Mouse (Mus musculus): ENCODE data around the gene Gemin5. TPM values are rescaled to one million over a fixed set of nuclear protein-coding genes. Genes with fewer than 3 reads are reported as not detected.

Gemin5 gene
- total and polyA plus RNA-seq, 3 experiments: 3.2 to 9.3 (median 9.1) TPM

DNA sequence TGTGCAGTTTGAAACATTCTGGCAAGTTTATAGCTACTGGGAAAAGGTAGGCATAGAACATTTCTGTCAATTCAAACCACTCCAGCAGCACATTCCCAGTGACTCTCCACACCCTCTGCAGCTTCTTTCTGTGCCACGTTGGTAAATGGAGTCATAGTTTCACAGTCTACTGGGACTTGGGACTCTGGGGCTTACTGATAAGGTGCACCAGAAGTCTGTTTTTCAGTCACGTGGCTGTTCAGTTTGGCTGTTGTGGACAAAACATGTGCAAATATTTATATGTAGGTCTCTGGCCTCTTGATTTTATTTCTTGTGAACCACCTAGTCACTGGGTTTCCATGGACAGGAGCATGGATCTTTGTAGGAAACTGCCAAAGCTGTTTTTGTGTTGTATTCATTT, 40.8 kb downstream of the Gemin5 start:
- 60% methylated on average over 2 of the region's 2 CpGs for WGBS
- no peaks in the 10 kb centered on the region for H3K79me2 ChIP-seq (replicated peaks; ENCODE audit: control insufficient read depth, insufficient read depth, low read length)
- no peaks in the 10 kb centered on the region; the same call in 1 of the 2 replicates for H3K36me3 ChIP-seq (ENCODE audit: control insufficient read depth, insufficient read depth, low read length)
- H3K27me3 ChIP-seq (ENCODE audit: control insufficient read depth, insufficient read depth, low read length): no peaks in the 10 kb centered on the region
- no peak overlapping the region for H3K4me3 ChIP-seq
- H3K9ac ChIP-seq (ENCODE audit: low read depth, low read length): no peak overlapping the region
- H3K27ac ChIP-seq: no peak overlapping the region
- TF ChIP-seq EP300 (IDR thresholded peaks at IDR 0.05; ENCODE audit: insufficient read depth, low read depth, low read length): no peak
- TF ChIP-seq POLR2A (IDR thresholded peaks at IDR 0.05; ENCODE audit: insufficient read depth, low read depth, low read length): no peak
- no peak for TF ChIP-seq CTCF (IDR thresholded peaks at IDR 0.05)
- no peak for DNase-seq
- intact Hi-C loops (cut with DNase I): no loop called here
- H3K4me1 ChIP-seq (ENCODE audit: control insufficient read depth, insufficient read depth, low read length): peaks cover 3% of the 10 kb centered on the region; the same call in 1 of the 2 replicates

DNA sequence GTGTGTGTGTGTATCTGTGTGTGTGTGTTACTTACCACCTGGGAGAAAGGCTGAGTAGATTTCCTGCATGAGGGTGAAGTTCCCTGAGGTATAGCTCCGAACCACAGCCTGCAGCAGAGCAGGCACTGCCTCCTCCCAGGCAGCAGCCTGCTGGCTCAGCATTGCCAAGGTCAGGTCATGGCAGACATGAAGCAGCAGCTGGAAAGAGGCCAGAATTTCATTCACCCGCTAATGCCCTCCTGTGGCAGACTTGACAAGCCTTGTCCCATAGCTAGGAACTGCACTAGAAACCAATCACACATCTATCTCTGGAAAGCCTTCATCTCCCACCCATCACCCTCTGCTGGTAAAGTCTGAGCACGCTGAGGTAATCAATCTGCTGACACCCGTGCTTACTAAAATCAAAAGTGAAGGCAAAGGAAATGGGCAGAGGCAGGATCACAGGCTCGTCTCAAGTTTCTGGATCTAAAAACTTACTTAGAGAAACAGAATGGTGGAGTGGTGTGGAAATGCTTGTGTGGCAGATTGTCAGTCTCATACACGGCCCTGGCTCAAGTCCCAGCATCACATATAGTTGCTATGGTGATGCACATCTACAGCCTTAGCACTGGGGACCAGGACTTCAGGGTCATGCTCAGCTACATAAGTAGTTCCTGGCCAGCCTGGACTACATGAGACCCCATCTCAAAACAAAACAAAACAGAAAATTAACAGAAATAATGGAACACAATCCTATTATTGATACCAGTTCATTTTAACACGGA, 41.8 kb downstream of the Gemin5 start:
- WGBS: 53% methylated on average over 7 of the region's 7 CpGs
- H3K36me3 ChIP-seq (ENCODE audit: control insufficient read depth, insufficient read depth, low read length): no peaks in the 10 kb centered on the region; the same call in 1 of the 2 replicates
- H3K79me2 ChIP-seq (replicated peaks; ENCODE audit: control insufficient read depth, insufficient read depth, low read length): no peaks in the 10 kb centered on the region
- no peak overlapping the region for H3K9ac ChIP-seq (ENCODE audit: low read depth, low read length)
- no peak overlapping the region for H3K4me3 ChIP-seq
- TF ChIP-seq EP300 (IDR thresholded peaks at IDR 0.05; ENCODE audit: insufficient read depth, low read depth, low read length): 0 out of 2 replicates have a peak, but pooled peaks have one; percentile 58
- TF ChIP-seq CTCF (IDR thresholded peaks at IDR 0.05): peak; percentile 60
- no peak for TF ChIP-seq POLR2A (IDR thresholded peaks at IDR 0.05; ENCODE audit: insufficient read depth, low read depth, low read length)
- H3K27me3 ChIP-seq (ENCODE audit: control insufficient read depth, insufficient read depth, low read length): no peaks in the 10 kb centered on the region
- H3K27ac ChIP-seq: no peak overlapping the region
- intact Hi-C loops (cut with DNase I): no loop called here
- H3K4me1 ChIP-seq (ENCODE audit: control insufficient read depth, insufficient read depth, low read length): peaks cover 3% of the 10 kb centered on the region; the same call in 1 of the 2 replicates
- DNase-seq: peak; percentile 51 to 74

DNA sequence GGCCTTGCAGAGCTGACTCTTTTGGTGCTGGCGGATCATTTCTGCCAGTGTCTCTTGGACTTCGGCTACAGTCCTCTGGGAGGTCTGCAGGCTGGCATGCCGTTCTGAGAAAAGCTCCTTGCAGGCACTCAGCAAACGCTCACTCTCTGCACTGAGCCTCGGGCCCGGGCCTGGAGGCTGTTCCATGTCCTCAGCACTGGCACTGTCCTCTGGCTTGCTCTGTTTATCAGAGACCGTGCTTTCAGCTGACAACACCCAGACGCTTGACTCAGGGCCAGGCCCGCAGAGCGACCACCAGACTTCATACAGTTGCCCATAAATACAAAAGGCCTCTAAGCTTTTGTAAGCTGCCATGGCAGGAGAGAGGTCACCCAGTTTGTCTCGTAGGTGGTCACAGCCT, 43.3 kb downstream of the Gemin5 start:
- Histone ChIP-seq H3K4me3 (no peak overlapping the region), H3K4me1 (ENCODE audit: control insufficient read depth, insufficient read depth, low read length) (peaks cover 3% of the 10 kb centered on the region; the same call in 1 of the 2 replicates), H3K36me3 (ENCODE audit: control insufficient read depth, insufficient read depth, low read length) (no peaks in the 10 kb centered on the region; the same call in 1 of the 2 replicates), H3K27ac (no peak overlapping the region), H3K9ac (ENCODE audit: low read depth, low read length) (no peak overlapping the region), H3K79me2 (replicated peaks; ENCODE audit: control insufficient read depth, insufficient read depth, low read length) (no peaks in the 10 kb centered on the region), H3K27me3 (ENCODE audit: control insufficient read depth, insufficient read depth, low read length) (no peaks in the 10 kb centered on the region)
- WGBS: 46% methylated on average over 11 of the region's 11 CpGs
- intact Hi-C loops (cut with DNase I): no loop called here
- DNase-seq: no peak
- TF ChIP-seq EP300 (IDR thresholded peaks at IDR 0.05; ENCODE audit: insufficient read depth, low read depth, low read length): no peak
- TF ChIP-seq POLR2A (IDR thresholded peaks at IDR 0.05; ENCODE audit: insufficient read depth, low read depth, low read length): no peak
- no peak for TF ChIP-seq CTCF (IDR thresholded peaks at IDR 0.05)

DNA sequence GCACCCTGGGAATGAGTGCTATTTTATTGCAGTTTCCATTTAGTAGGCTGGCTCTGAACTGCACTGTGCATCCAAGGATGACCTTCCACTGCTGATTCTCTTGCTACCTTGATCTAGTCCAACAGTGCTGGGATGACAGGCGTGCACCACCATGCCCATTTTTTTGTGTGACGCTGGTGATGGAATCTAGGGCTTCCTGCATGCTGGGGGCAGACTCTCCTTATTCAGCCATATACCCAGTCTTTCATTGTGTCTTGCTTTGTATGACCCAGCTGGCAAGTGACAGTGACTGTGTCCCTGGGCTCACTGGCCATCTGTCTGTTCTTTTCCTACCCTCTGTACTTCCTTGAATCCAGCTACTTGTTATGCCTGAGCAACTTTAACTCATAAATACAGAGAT, 44.6 kb downstream of the Gemin5 start:
- Histone ChIP-seq H3K36me3 (ENCODE audit: control insufficient read depth, insufficient read depth, low read length) (no peaks in the 10 kb centered on the region; the same call in 1 of the 2 replicates), H3K4me1 (ENCODE audit: control insufficient read depth, insufficient read depth, low read length) (peaks cover 3% of the 10 kb centered on the region; the same call in 1 of the 2 replicates), H3K79me2 (replicated peaks; ENCODE audit: control insufficient read depth, insufficient read depth, low read length) (no peaks in the 10 kb centered on the region), H3K27ac (no peak overlapping the region), H3K4me3 (no peak overlapping the region), H3K27me3 (ENCODE audit: control insufficient read depth, insufficient read depth, low read length) (no peaks in the 10 kb centered on the region), H3K9ac (ENCODE audit: low read depth, low read length) (no peak overlapping the region)
- intact Hi-C loops (cut with DNase I): no loop called here
- TF ChIP-seq POLR2A (IDR thresholded peaks at IDR 0.05; ENCODE audit: insufficient read depth, low read depth, low read length): no peak
- no peak for TF ChIP-seq EP300 (IDR thresholded peaks at IDR 0.05; ENCODE audit: insufficient read depth, low read depth, low read length)
- WGBS: 87% methylated on average over 2 of the region's 2 CpGs
- DNase-seq: no peak

DNA sequence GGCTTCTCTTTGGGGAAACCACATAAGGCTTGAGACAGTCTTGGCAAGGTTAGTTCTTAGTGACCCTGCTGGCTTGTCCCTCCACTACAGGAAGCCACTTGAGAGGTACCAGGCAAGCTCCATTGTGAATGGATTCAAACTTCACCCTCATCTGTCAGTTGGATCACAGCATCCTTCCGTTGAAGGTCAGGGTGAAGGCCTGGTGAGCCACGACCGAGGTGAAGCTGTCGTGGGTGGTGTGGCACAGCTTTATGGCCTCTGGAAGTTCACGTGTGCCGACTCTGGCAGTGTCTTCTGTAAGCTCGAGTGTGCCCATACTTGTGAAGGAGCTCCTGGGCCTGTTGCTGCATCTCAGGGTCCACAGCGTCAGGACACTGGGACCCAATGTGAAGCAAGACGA, 47.0 kb downstream of the Gemin5 start:
- no peak for DNase-seq
- H3K27me3 ChIP-seq (ENCODE audit: control insufficient read depth, insufficient read depth, low read length): no peaks in the 10 kb centered on the region
- no peaks in the 10 kb centered on the region for H3K79me2 ChIP-seq (replicated peaks; ENCODE audit: control insufficient read depth, insufficient read depth, low read length)
- H3K4me1 ChIP-seq (ENCODE audit: control insufficient read depth, insufficient read depth, low read length): peaks cover 3% of the 10 kb centered on the region; the same call in 1 of the 2 replicates
- intact Hi-C loops (cut with DNase I): no loop called here
- H3K27ac ChIP-seq: no peak overlapping the region
- H3K36me3 ChIP-seq (ENCODE audit: control insufficient read depth, insufficient read depth, low read length): peaks cover 3% of the 10 kb centered on the region
- H3K9ac ChIP-seq (ENCODE audit: low read depth, low read length): no peak overlapping the region
- 91% methylated on average over 9 of the region's 9 CpGs for WGBS
- no peak overlapping the region for H3K4me3 ChIP-seq
- TF ChIP-seq EP300 (IDR thresholded peaks at IDR 0.05; ENCODE audit: insufficient read depth, low read depth, low read length): no peak
- no peak for TF ChIP-seq POLR2A (IDR thresholded peaks at IDR 0.05; ENCODE audit: insufficient read depth, low read depth, low read length)
- no peak for TF ChIP-seq CTCF (IDR thresholded peaks at IDR 0.05)

DNA sequence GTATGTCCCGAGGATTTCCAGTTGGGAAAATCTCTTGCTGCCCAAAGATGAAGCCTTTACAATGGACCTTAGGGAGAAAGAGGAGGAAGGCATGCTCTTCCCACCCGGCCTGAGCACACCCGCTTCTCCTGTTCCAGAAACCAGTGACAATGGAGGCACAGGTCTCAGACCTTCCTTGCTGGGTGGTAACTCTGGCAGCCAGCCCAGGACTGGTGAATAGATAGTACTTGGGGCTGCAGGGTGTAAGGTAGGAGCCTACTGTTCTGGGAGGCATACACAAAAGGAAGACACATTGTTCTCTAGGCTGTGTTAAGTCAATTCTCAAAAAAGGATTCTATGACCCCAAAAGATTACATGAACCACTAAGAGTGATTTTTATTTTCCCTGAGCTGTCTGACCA, 47.7 kb downstream of the Gemin5 start:
- DNase-seq: no peak
- intact Hi-C loops (cut with DNase I): no loop called here
- peaks cover 4% of the 10 kb centered on the region; the same call in 1 of the 2 replicates for H3K4me1 ChIP-seq (ENCODE audit: control insufficient read depth, insufficient read depth, low read length)
- H3K4me3 ChIP-seq: no peak overlapping the region
- H3K27me3 ChIP-seq (ENCODE audit: control insufficient read depth, insufficient read depth, low read length): no peaks in the 10 kb centered on the region
- no peaks in the 10 kb centered on the region for H3K79me2 ChIP-seq (replicated peaks; ENCODE audit: control insufficient read depth, insufficient read depth, low read length)
- 42% methylated on average over 3 of the region's 3 CpGs for WGBS
- no peak overlapping the region for H3K27ac ChIP-seq
- no peak overlapping the region for H3K9ac ChIP-seq (ENCODE audit: low read depth, low read length)
- TF ChIP-seq EP300 (IDR thresholded peaks at IDR 0.05; ENCODE audit: insufficient read depth, low read depth, low read length): no peak
- TF ChIP-seq POLR2A (IDR thresholded peaks at IDR 0.05; ENCODE audit: insufficient read depth, low read depth, low read length): no peak
- TF ChIP-seq CTCF (IDR thresholded peaks at IDR 0.05): no peak
- peaks cover 6% of the 10 kb centered on the region for H3K36me3 ChIP-seq (ENCODE audit: control insufficient read depth, insufficient read depth, low read length)
